Mouse (Mus musculus) fat pad, adult 2 months (tissue): ENCODE measurements around the gene Ulk4.

Source experiments
- DNase-seq: peaks from one replicate; pipeline ENCODE4 v3.0.0-alpha.2; 2011; ENCODE audit warnings: low read depth, low spot score; ENCODE audit errors: extremely low read depth

Gene Ulk4

GRCm38 (mm10) chr9:121299976-121300570 is 23.1 kb upstream of the Ulk4 start:
- DNase-seq: no peak

- no peak for DNase-seq
These were observed 22.3 kb upstream of the Ulk4 start for GRCm38 (mm10) chr9:121299223-121299755.

- DNase-seq: no peak
These were observed 21.6 kb upstream of the Ulk4 start for GRCm38 (mm10) chr9:121298411-121299091.

- DNase-seq: no peak
These were observed 21.0 kb upstream of the Ulk4 start for GRCm38 (mm10) chr9:121298065-121298398.

GRCm38 (mm10) chr9:121297171-121298064 is 20.4 kb upstream of the Ulk4 start, which contains the start of gene Trak1:
Gene Trak1, plus strand, starts transcription at chr9:121297502.
- DNase-seq: no peak

- no peak for DNase-seq
These were observed 18.2 kb upstream of the Ulk4 start for GRCm38 (mm10) chr9:121295221-121295620.

- DNase-seq: no peak
These were observed 16.2 kb upstream of the Ulk4 start for GRCm38 (mm10) chr9:121293187-121293586.

GRCm38 (mm10) chr9:121291275-121291674 is 14.3 kb upstream of the Ulk4 start:
- no peak for DNase-seq

- DNase-seq: no peak
These were observed 9.4 kb upstream of the Ulk4 start for GRCm38 (mm10) chr9:121286325-121286901.

GRCm38 (mm10) chr9:121285341-121286324 is 8.6 kb upstream of the Ulk4 start:
- no peak for DNase-seq

- no peak for DNase-seq
These were observed 7.4 kb upstream of the Ulk4 start for GRCm38 (mm10) chr9:121284422-121284821.

GRCm38 (mm10) chr9:121283620-121284185 is 6.7 kb upstream of the Ulk4 start:
- no peak for DNase-seq

- DNase-seq: no peak
These were observed 4.9 kb upstream of the Ulk4 start for GRCm38 (mm10) chr9:121281891-121282290.

- DNase-seq: no peak
These were observed 2.2 kb upstream of the Ulk4 start for GRCm38 (mm10) chr9:121279216-121279615.

GRCm38 (mm10) chr9:121276745-121277117 is 266 bp downstream of the Ulk4 start:
- no peak for DNase-seq

- DNase-seq: no peak
These were observed 5.4 kb downstream of the Ulk4 start for GRCm38 (mm10) chr9:121271561-121271960.

- no peak for DNase-seq
These were observed 5.8 kb downstream of the Ulk4 start for GRCm38 (mm10) chr9:121271149-121271548.

- no peak for DNase-seq
These were observed 11.7 kb downstream of the Ulk4 start for GRCm38 (mm10) chr9:121265307-121265706.

GRCm38 (mm10) chr9:121257106-121257505 is 19.9 kb downstream of the Ulk4 start:
- DNase-seq: no peak

GRCm38 (mm10) chr9:121254761-121255160 is 22.2 kb downstream of the Ulk4 start:
- no peak for DNase-seq
